Mouse (Mus musculus) liver, embryonic 11.5 days (tissue): ENCODE measurements at regions not wholly inside any gene's neighbourhood (a gene's known extent, or its start where the extent isn't known, plus 50 kb on each side); places are given as distances from the start of the nearest gene placed in this dataset.

Experiments
- ATAC-seq: fragments of 200-750 bp; cut with Nextera tagmentation; replicated peaks from 2 replicates; pipeline ENCODE4 v1.8.0; 2017; ENCODE audit warnings: moderate number of reproducible peaks, mild to moderate bottlenecking, moderate TSS enrichment, moderate library complexity; ENCODE audit not compliant: low FRiP score
- DNase-seq: peaks from one replicate; pipeline ENCODE4 v3.0.0-alpha.2; 2017; ENCODE audit warnings: low spot score
- H3K27ac ChIP-seq: fragments of 300-500 bp; sonication (generic); 2 replicates; pipeline ENCODE4 v1.5.1; 2014; ENCODE audit warnings: mild to moderate bottlenecking, low read depth, low read length, control low read depth
- H3K27me3 ChIP-seq: fragments of 300-500 bp; sonication (generic); replicated peaks from 2 replicates; pipeline ENCODE4 v1.6.1; 2014; ENCODE audit warnings: low read length, mixed read lengths; ENCODE audit not compliant: control insufficient read depth, insufficient read depth
- H3K36me3 ChIP-seq: fragments of 300-500 bp; sonication (generic); 2 replicates; pipeline ENCODE4 v1.6.1; 2014; ENCODE audit warnings: mild to moderate bottlenecking, low read length, moderate library complexity, mixed read lengths; ENCODE audit not compliant: control insufficient read depth, insufficient read depth
- H3K4me1 ChIP-seq: fragments of 300-500 bp; sonication (generic); replicated peaks from 2 replicates; pipeline ENCODE4 v1.6.1; 2014; ENCODE audit warnings: low read length, mixed read lengths; ENCODE audit not compliant: control insufficient read depth, insufficient read depth
- H3K4me2 ChIP-seq: fragments of 300-500 bp; sonication (generic); 2 replicates; pipeline ENCODE4 v1.6.1; 2014; ENCODE audit warnings: mild to moderate bottlenecking, control low read depth, moderate library complexity
- H3K4me3 ChIP-seq: fragments of 300-500 bp; sonication (generic); 2 replicates; pipeline ENCODE4 v1.5.1; 2014; ENCODE audit warnings: low read depth, low read length, control low read depth
- H3K9ac ChIP-seq: fragments of 300-500 bp; sonication (generic); 2 replicates; pipeline ENCODE4 v1.6.1; 2014; ENCODE audit warnings: low read depth, low read length, control low read depth
- H3K9me3 ChIP-seq: fragments of 300-500 bp; sonication (generic); 2 replicates; pipeline ENCODE4 v1.6.1; 2016; ENCODE audit warnings: low read length, inconsistent platforms, mixed read lengths; ENCODE audit not compliant: control insufficient read depth
- WGBS: fragments of 180-500 bp; shearing (Covaris S2); extraction: QIAGEN DNeasy Blood & Tissue Kit; methylation state at CpG from one replicate; pipeline ENCODE4 v1.1.7; 2014; 5-methylcytosine and 5-hydroxymethylcytosine counted together

DNA sequence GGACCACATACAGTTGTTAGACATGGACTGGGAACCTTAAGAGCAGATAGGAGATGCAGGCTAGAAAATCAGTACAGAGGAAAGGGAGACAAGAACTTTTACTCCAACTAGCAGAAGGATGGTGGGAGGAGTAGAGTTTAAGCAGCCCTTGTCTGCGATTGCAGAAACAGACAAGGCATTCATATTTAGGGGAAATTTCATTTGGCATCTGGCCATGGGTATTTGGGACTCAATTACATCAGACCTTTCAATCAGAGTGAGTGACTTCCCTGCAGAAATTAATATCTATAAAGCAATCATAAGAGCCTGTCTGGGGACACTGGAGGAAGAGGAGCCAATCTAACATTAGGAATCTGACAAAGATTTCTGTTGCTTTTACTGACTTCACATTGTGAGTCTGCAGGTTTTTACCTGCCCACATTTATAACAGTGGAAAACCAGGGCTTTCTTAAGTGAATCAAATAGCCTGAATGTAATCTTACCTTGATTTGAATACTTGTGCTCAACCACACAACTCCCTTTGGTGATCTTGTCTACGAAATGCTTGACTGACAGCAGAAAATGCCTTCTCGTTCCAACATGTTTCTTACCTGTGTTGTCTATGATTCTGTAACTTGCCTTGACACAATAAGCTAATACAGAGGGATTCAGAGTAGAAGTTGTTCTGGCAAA lies 169.8 kb upstream of the Xrcc4 start:
- ATAC-seq (no peak), DNase-seq (no peak)
- no peak overlapping the region for H3K27ac ChIP-seq
- H3K4me1 ChIP-seq = no peaks in the 10 kb centered on the region
- no peak overlapping the region for H3K9ac ChIP-seq
- H3K4me2 ChIP-seq = no peak overlapping the region
- H3K27me3 ChIP-seq = no peaks in the 10 kb centered on the region
- no peaks in the 10 kb centered on the region for H3K36me3 ChIP-seq
- no peak overlapping the region for H3K4me3 ChIP-seq
- H3K9me3 ChIP-seq = no peaks in the 10 kb centered on the region
- 80% methylated on average over 3 of the region's 3 CpGs for WGBS

GRCm38 (mm10) chr13:90252981-90253380 lies 163.6 kb upstream of the Xrcc4 start:
- no peaks in the 10 kb centered on the region for H3K4me1 ChIP-seq
- H3K4me3 ChIP-seq = no peak overlapping the region
- H3K9ac ChIP-seq = no peak overlapping the region
- WGBS = 23% methylated on average over 1 of the region's 1 CpGs
- H3K27ac ChIP-seq = no peak overlapping the region
- no peak overlapping the region for H3K4me2 ChIP-seq
- no peaks in the 10 kb centered on the region for H3K9me3 ChIP-seq
- DNase-seq (no peak), ATAC-seq (no peak)
- no peaks in the 10 kb centered on the region for H3K27me3 ChIP-seq
- H3K36me3 ChIP-seq = no peaks in the 10 kb centered on the region

DNA sequence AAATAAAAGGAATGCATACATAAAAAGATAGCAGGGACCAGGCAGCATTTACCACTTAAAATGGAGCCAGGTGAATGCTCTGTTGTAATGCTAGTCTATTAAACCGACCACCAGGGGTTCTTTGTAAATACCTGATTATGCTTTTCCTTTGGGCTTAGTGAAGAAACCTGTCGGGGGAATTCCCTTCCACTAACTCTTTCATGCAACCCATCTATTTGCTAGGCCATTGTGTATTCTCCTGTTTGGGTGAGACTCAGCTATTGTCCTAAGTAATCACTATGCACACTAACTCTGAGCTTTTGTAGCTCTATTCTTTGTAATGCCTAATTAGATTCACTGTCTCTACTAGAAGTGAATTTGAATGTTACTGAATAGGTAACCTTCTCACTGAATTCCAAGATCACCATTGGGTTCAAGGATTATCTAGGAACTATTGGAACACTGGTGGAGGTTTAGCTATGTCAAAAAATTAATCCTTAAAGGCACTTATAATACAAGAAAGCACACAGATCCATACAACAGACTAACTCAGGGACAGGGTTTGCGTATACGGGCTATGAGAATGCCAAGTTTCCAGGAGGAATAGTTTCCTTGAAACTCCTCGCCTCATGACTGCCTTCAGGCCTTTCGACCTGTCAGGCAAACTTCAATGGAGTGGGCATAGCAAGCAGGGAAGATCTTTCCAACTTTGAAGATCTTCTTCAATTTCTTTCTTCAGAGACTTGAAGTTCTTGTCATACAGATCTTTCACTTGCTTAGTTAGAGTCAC lies 156.8 kb upstream of the Xrcc4 start:
- Histone ChIP-seq H3K9ac (no peak overlapping the region), H3K4me1 (no peaks in the 10 kb centered on the region), H3K27ac (no peak overlapping the region), H3K9me3 (no peaks in the 10 kb centered on the region), H3K27me3 (no peaks in the 10 kb centered on the region), H3K4me3 (no peak overlapping the region), H3K36me3 (no peaks in the 10 kb centered on the region), H3K4me2 (no peak overlapping the region)
- 77% methylated on average over 6 of the region's 6 CpGs for WGBS
- ATAC-seq (no peak), DNase-seq (no peak)

- no peak overlapping the region for H3K4me2 ChIP-seq
- no peak overlapping the region for H3K27ac ChIP-seq
- ATAC-seq = no peak
- WGBS = 68% methylated on average over 4 of the region's 4 CpGs
- no peak overlapping the region for H3K4me3 ChIP-seq
- no peak for DNase-seq
- no peaks in the 10 kb centered on the region for H3K4me1 ChIP-seq
- no peak overlapping the region for H3K9ac ChIP-seq
- no peaks in the 10 kb centered on the region for H3K27me3 ChIP-seq
- H3K9me3 ChIP-seq = no peaks in the 10 kb centered on the region
- no peaks in the 10 kb centered on the region for H3K36me3 ChIP-seq
Measured at GRCm38 (mm10) chr13:90238331-90238730, 148.9 kb upstream of the Xrcc4 start.

DNA sequence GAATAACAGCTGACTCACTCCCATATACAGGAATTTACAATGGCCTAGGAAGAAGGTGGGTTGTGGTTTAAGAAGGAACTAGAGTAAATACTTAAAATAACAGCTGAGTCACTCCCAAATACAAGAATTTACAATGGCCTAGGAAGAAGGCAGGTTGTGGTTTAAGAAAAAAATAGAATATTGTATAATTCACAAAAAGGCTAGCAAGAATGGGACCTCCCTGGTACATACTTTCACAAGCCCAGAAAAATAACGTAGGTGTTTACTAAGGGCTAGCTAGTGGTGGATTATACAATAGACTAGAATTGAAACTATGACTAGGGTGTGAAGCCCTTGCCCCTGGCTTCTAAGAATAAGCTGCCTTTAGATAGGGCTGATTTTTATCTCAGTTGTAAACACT lies 144.6 kb upstream of the Xrcc4 start:
- no peak for DNase-seq
- Histone ChIP-seq H3K27me3 (no peaks in the 10 kb centered on the region), H3K36me3 (no peaks in the 10 kb centered on the region), H3K9ac (no peak overlapping the region), H3K4me1 (no peaks in the 10 kb centered on the region), H3K4me3 (no peak overlapping the region), H3K27ac (no peak overlapping the region), H3K4me2 (no peak overlapping the region), H3K9me3 (no peaks in the 10 kb centered on the region)
- 79% methylated on average over 1 of the region's 1 CpGs for WGBS
- ATAC-seq = no peak

- Histone ChIP-seq H3K4me3 (no peak overlapping the region), H3K4me2 (no peak overlapping the region), H3K9me3 (no peaks in the 10 kb centered on the region), H3K27ac (no peak overlapping the region), H3K36me3 (no peaks in the 10 kb centered on the region), H3K9ac (no peak overlapping the region), H3K27me3 (no peaks in the 10 kb centered on the region), H3K4me1 (no peaks in the 10 kb centered on the region)
- no peak for DNase-seq
- 50% methylated on average over 3 of the region's 3 CpGs for WGBS
- ATAC-seq = no peak
Measured at GRCm38 (mm10) chr13:90233561-90233960, 144.2 kb upstream of the Xrcc4 start.

GRCm38 (mm10) chr13:90229106-90229505 lies 139.7 kb upstream of the Xrcc4 start:
- no peaks in the 10 kb centered on the region for H3K36me3 ChIP-seq
- H3K27me3 ChIP-seq = no peaks in the 10 kb centered on the region
- WGBS = 86% methylated on average over 2 of the region's 2 CpGs
- no peak for ATAC-seq
- no peaks in the 10 kb centered on the region for H3K4me1 ChIP-seq
- no peaks in the 10 kb centered on the region for H3K9me3 ChIP-seq
- DNase-seq = no peak
- H3K27ac ChIP-seq = no peak overlapping the region
- no peak overlapping the region for H3K4me2 ChIP-seq
- no peak overlapping the region for H3K4me3 ChIP-seq
- H3K9ac ChIP-seq = no peak overlapping the region

GRCm38 (mm10) chr13:90226212-90226611 lies 136.8 kb upstream of the Xrcc4 start:
- Histone ChIP-seq H3K4me2 (no peak overlapping the region), H3K9me3 (no peaks in the 10 kb centered on the region), H3K4me1 (no peaks in the 10 kb centered on the region), H3K27ac (no peak overlapping the region), H3K4me3 (no peak overlapping the region), H3K27me3 (no peaks in the 10 kb centered on the region), H3K36me3 (no peaks in the 10 kb centered on the region), H3K9ac (no peak overlapping the region)
- ATAC-seq (no peak), DNase-seq (no peak)
- 79% methylated on average over 2 of the region's 2 CpGs for whole genome bisulfite sequencing

DNA sequence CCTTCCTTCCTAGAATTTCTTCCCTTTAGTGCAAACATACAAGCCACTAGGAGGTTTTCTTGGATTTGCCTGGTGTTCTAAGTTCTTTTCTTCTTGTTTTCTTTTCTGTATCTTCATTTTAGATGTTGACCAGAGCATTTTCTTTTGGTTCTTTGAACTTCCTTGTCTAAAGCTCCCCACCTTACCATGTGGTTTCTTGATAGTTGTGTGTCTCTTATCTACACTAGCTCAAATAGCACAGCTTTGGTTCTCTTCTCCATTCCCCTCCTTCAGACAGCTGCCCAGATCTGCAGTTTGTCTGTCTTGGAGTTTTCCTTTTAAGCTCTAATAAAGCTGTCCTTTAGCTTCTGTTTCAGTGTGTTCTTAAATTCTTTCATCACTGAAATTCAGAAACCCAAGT lies 123.0 kb upstream of the Xrcc4 start:
- no peak overlapping the region for H3K9ac ChIP-seq
- no peaks in the 10 kb centered on the region for H3K27me3 ChIP-seq
- no peak for ATAC-seq
- H3K9me3 ChIP-seq = no peaks in the 10 kb centered on the region
- no peak overlapping the region for H3K27ac ChIP-seq
- H3K4me1 ChIP-seq = no peaks in the 10 kb centered on the region
- no peak overlapping the region for H3K4me2 ChIP-seq
- H3K4me3 ChIP-seq = no peak overlapping the region
- H3K36me3 ChIP-seq = no peaks in the 10 kb centered on the region
- DNase-seq = no peak
